Mouse (Mus musculus): ENCODE results near the gene Stpg3. TPM values are rescaled to one million over a fixed set of nuclear protein-coding genes. Genes with fewer than 3 reads are reported as not detected.

The Stpg3 gene
- polyA plus RNA-seq, 1 experiment from 2014 or later: not detected

DNA sequence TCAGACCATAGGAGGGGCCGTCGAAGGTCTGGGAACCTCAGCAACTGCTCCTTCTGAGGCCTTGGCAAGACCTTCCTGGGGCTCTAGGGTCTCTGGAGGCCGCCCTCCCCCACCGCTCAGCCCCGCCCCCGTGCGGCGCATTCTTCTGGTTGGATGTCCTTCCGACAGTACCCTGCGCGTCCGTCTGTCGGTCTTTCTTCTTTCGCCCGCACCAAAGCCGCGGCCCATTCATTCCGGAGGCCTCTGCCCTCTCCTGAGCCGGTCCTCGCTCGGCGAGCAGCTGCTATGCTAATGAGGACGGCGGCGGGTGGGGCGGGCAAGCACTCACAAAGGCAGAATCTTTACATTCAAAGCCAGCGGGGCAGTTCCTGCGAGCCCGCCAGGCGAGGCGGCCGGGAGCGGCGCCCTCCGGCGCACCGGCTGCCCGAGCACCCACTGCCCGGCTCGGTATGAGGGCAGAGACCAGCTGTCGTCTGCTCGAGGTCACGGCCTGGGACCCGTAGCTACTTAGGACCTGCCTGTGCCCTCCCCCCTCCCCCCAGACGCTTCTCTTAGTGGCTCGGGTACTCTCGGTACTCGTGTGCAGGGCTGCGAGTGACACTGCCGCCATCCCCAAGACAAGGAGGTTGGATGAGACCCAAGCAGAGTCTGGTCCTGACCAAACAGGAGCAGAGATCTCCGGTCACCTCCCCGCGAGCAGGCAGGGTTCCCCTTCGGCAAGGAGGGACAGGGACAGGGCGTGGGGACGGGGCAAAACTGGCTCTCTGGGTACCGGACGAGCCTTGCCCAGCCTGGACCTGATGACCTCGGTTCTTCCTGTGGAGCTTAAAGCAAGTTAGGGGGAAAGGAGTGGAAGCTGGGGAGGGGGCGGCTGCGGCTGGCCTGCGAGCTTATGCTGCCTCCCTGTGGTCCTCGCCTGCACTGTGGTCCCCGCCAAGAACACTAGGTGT is 28.5 kb downstream of the Stpg3 start:
- Histone ChIP-seq H3K9ac (replicated peaks) (peak overlapping the region; percentile 52), H3K4me2 (ENCODE audit: low read depth, low read length) (peak overlapping the region; percentile 80), H3K9me3 (ENCODE audit: low read length) (no peaks in the 10 kb centered on the region), H3K27me3 (ENCODE audit: insufficient read depth, low read length) (peaks cover 39% of the 10 kb centered on the region), H3K36me3 (replicated peaks; ENCODE audit: insufficient read depth, low read length) (no peaks in the 10 kb centered on the region), H3K4me1 (ENCODE audit: insufficient read depth) (peaks cover 30% of the 10 kb centered on the region), H3K4me3 (ENCODE audit: low read depth, low read length) (peak overlapping the region; percentile 39), H3K27ac (ENCODE audit: low read depth) (no peak overlapping the region)
- DNase-seq (peak; percentile 69), ATAC-seq (peak; percentile 37)
- 2% methylated on average over 62 of the region's 64 CpGs for WGBS (ENCODE audit: insufficient replicate concordance)
- TF ChIP-seq EP300 (IDR thresholded peaks at IDR 0.05; ENCODE audit: low read depth) (no peak), CTCF (IDR thresholded peaks at IDR 0.05; ENCODE audit: low read depth) (peak; percentile 64)

DNA sequence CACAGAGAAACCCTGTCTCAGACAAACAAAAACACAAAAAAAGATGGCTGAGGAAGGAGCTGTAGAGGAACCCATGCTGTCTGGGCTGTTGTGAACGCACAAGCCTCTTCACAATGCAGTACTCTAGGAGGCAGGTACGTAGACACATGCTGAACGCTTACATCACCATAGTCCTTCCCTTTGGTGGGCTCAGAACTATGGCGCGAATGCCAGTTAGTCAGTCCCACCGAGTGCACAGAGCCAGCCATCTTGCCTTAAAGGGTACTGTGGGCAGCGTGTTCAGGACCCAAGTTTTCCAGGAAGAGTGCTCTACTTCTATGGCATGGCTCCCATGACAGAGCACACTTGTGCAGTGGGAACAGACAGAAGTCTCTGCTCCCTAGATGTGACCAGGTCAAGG is 29.9 kb downstream of the Stpg3 start:
- ATAC-seq: no peak
- WGBS (ENCODE audit: insufficient replicate concordance): 85% methylated on average over 7 of the region's 7 CpGs
- no peak for TF ChIP-seq EP300 (IDR thresholded peaks at IDR 0.05; ENCODE audit: low read depth)
- TF ChIP-seq CTCF (IDR thresholded peaks at IDR 0.05; ENCODE audit: low read depth): no peak
- no peaks in the 10 kb centered on the region for H3K36me3 ChIP-seq (replicated peaks; ENCODE audit: insufficient read depth, low read length)
- no peak overlapping the region for H3K9ac ChIP-seq (replicated peaks)
- no peak overlapping the region for H3K4me2 ChIP-seq (ENCODE audit: low read depth, low read length)
- H3K27me3 ChIP-seq (ENCODE audit: insufficient read depth, low read length): peaks cover 51% of the 10 kb centered on the region
- no peaks in the 10 kb centered on the region for H3K9me3 ChIP-seq (ENCODE audit: low read length)
- no peak overlapping the region for H3K4me3 ChIP-seq (ENCODE audit: low read depth, low read length)
- peaks cover 39% of the 10 kb centered on the region for H3K4me1 ChIP-seq (ENCODE audit: insufficient read depth)
- no peak for DNase-seq
- H3K27ac ChIP-seq (ENCODE audit: low read depth): no peak overlapping the region

DNA sequence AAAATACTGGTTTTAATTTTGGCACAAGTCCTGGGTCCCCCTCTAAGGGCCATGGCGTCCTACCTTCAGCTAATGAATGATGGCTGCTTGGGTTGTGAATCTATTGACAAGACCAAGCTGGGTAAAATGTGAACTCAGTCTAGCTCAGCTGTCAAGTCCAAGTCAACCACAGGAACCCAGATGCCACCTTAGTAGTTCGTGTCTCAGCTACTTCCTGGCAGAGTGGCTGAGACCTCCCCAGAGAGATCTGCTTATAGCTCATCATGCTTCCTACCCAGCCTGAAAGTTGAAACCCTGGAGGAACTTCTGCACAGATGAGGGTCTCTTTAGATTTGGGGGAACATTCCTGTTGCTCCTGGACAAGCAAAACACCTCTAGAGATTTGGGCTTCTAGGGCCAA is 31.1 kb downstream of the Stpg3 start:
- TF ChIP-seq EP300 (IDR thresholded peaks at IDR 0.05; ENCODE audit: low read depth) (no peak), CTCF (IDR thresholded peaks at IDR 0.05; ENCODE audit: low read depth) (no peak)
- H3K4me2 ChIP-seq (ENCODE audit: low read depth, low read length): no peak overlapping the region; the same call in 1 of the 2 replicates
- DNase-seq (no peak), ATAC-seq (no peak)
- WGBS (ENCODE audit: insufficient replicate concordance): 62% methylated on average over 2 of the region's 2 CpGs
- H3K36me3 ChIP-seq (replicated peaks; ENCODE audit: insufficient read depth, low read length): no peaks in the 10 kb centered on the region
- H3K9ac ChIP-seq (replicated peaks): no peak overlapping the region
- no peak overlapping the region for H3K4me3 ChIP-seq (ENCODE audit: low read depth, low read length)
- peaks cover 39% of the 10 kb centered on the region for H3K4me1 ChIP-seq (ENCODE audit: insufficient read depth)
- no peak overlapping the region for H3K27ac ChIP-seq (ENCODE audit: low read depth)
- peaks cover 55% of the 10 kb centered on the region for H3K27me3 ChIP-seq (ENCODE audit: insufficient read depth, low read length)
- H3K9me3 ChIP-seq (ENCODE audit: low read length): no peaks in the 10 kb centered on the region

DNA sequence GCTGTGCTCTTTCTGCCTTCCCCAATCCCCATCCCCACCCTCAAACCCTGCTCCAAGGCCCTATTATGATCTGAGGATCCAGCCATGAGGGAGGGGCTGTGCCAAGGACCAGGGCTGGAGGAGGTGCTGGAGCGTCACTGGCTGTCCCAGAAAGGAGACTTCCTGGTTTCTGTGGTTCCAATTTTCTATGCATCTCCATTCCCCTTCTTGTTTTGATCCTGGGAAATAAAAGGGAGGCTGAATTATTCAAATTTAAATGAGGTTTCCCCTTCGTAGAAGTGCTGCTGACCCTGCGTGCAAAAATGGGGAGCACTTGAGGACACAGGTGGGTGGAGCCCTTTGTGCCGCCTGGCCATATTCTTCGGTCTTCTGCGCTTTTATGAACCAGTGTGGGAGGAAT is 31.8 kb downstream of the Stpg3 start:
- H3K4me1 ChIP-seq (ENCODE audit: insufficient read depth): peaks cover 39% of the 10 kb centered on the region
- no peaks in the 10 kb centered on the region for H3K36me3 ChIP-seq (replicated peaks; ENCODE audit: insufficient read depth, low read length)
- no peak for TF ChIP-seq CTCF (IDR thresholded peaks at IDR 0.05; ENCODE audit: low read depth)
- H3K9ac ChIP-seq (replicated peaks): no peak overlapping the region
- peak overlapping the region; percentile 98 for H3K4me2 ChIP-seq (ENCODE audit: low read depth, low read length)
- H3K27ac ChIP-seq (ENCODE audit: low read depth): no peak overlapping the region
- ATAC-seq (no peak), DNase-seq (no peak)
- peaks cover 59% of the 10 kb centered on the region for H3K27me3 ChIP-seq (ENCODE audit: insufficient read depth, low read length)
- 35% methylated on average over 6 of the region's 6 CpGs for WGBS (ENCODE audit: insufficient replicate concordance)
- peak overlapping the region; percentile 61 for H3K4me3 ChIP-seq (ENCODE audit: low read depth, low read length)
- no peaks in the 10 kb centered on the region for H3K9me3 ChIP-seq (ENCODE audit: low read length)

DNA sequence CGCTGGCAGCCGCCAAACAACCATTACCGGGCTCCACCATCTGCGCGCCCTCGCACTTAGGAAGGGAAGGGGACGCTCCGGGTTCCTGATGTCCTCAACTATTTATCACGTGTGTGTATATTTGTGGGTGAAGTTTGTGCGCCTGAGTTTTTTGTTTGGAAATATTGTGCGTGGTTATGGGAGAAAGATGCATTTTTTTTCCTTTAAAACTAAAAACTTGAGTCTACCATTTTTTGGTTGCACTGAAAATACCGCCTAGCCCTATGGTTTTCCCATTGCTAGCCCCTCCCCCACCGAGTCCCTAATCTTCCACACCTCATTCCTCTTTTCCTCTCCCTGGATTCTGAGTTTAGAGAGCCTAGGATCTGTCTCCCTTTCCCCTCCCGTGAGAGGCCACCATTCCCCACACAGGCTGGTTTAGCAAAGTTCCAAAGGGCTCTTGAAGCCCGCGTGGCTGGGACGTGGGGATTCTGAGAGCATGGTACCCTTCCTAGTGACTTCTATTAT is 32.5 kb downstream of the Stpg3 start:
- peak overlapping the region; percentile 65 for H3K9ac ChIP-seq (replicated peaks)
- peak overlapping the region; percentile 98 for H3K4me2 ChIP-seq (ENCODE audit: low read depth, low read length)
- peaks cover 39% of the 10 kb centered on the region for H3K4me1 ChIP-seq (ENCODE audit: insufficient read depth)
- ATAC-seq: no peak
- H3K27me3 ChIP-seq (ENCODE audit: insufficient read depth, low read length): peaks cover 58% of the 10 kb centered on the region
- H3K27ac ChIP-seq (ENCODE audit: low read depth): peak overlapping the region; percentile 80; the same call in 1 of the 2 replicates
- 3% methylated on average over 17 of the region's 17 CpGs for WGBS (ENCODE audit: insufficient replicate concordance)
- peak overlapping the region; percentile 61 for H3K4me3 ChIP-seq (ENCODE audit: low read depth, low read length)
- H3K9me3 ChIP-seq (ENCODE audit: low read length): no peaks in the 10 kb centered on the region
- no peaks in the 10 kb centered on the region for H3K36me3 ChIP-seq (replicated peaks; ENCODE audit: insufficient read depth, low read length)
- DNase-seq: peak; percentile 14
- no peak for TF ChIP-seq EP300 (IDR thresholded peaks at IDR 0.05; ENCODE audit: low read depth)

DNA sequence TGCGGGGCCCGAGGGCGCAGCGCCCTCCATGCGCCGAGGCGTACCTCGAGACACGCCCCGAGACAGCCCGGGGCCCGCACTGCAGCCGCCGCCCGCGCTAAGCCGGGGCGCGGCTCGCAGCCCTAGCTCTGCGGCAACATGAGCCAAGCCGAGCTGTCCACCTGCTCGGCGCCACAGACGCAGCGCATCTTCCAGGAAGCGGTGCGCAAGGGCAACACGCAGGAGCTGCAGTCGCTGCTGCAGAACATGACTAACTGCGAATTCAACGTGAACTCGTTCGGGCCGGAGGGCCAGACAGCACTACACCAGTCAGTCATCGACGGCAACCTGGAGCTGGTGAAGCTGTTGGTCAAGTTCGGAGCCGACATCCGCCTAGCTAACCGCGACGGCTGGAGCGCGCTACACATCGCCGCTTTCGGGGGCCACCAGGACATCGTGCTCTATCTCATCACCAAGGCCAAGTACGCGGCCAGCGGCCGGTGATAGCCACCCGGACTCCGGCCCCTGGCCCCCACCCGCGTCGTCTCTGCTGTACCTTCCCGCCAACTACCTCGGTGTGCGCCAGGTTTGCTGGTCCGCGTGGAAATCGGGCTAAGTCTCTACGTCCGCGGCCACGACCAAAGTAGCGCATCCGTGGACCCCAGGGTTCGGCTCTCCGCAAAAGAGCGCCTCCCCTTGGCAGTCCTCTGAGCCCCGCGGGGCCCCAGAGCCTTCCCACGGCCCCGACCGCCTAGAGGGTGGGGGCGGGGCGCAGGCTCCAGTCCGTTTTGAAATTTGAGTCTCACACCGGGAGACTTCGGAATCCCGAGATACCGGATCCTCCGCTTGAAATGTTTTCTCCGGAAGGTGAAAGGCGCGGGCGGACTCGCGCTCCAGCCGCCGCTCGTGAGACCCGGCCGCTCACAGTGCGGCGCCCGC is 33.2 kb downstream of the Stpg3 start:
- 1% methylated on average over 90 of the region's 100 CpGs for WGBS (ENCODE audit: insufficient replicate concordance)
- Histone ChIP-seq H3K4me3 (ENCODE audit: low read depth, low read length) (peak overlapping the region; percentile 61), H3K9me3 (ENCODE audit: low read length) (no peaks in the 10 kb centered on the region), H3K9ac (replicated peaks) (peak overlapping the region; percentile 65), H3K27me3 (ENCODE audit: insufficient read depth, low read length) (peaks cover 52% of the 10 kb centered on the region), H3K36me3 (replicated peaks; ENCODE audit: insufficient read depth, low read length) (no peaks in the 10 kb centered on the region), H3K4me2 (ENCODE audit: low read depth, low read length) (peak overlapping the region; percentile 98), H3K27ac (ENCODE audit: low read depth) (peak overlapping the region; percentile 80), H3K4me1 (ENCODE audit: insufficient read depth) (peaks cover 37% of the 10 kb centered on the region)
- DNase-seq (peak; percentile 59), ATAC-seq (peak; percentile 76)
- TF ChIP-seq EP300 (IDR thresholded peaks at IDR 0.05; ENCODE audit: low read depth): no peak
- TF ChIP-seq CTCF (IDR thresholded peaks at IDR 0.05; ENCODE audit: low read depth): peak; percentile 29

Data from liver, postnatal 0 days (tissue).